Mouse (Mus musculus) testis, adult 2 months (tissue): ENCODE measurements around the gene Epsti1.

ENCODE experiments used
- CTCF ChIP-seq: fragments of 200-500 bp; IDR thresholded peaks from 2 replicates; pipeline ENCODE4 v1.5.1; 2012; ENCODE audit warnings: low read depth, mild to moderate bottlenecking, inconsistent platforms, low read length, moderate library complexity; ENCODE audit not compliant: control insufficient read depth, insufficient read depth, insufficient replicate concordance
- POLR2A ChIP-seq: fragments of 200-500 bp; IDR thresholded peaks from 2 replicates; pipeline ENCODE4 v1.6.1; 2012; ENCODE audit warnings: low read depth, mild to moderate bottlenecking, inconsistent platforms, low read length, moderate library complexity; ENCODE audit not compliant: control insufficient read depth

- TF ChIP-seq POLR2A: no peak
- TF ChIP-seq CTCF: no peak
These were observed 77.5 kb downstream of the Epsti1 start for GRCm38 (mm10) chr14:77981516-77981915.
